Mouse (Mus musculus) myocyte (in vitro differentiated cells): ENCODE results near the gene Apaf1. TPM values are rescaled to one million over a fixed set of nuclear protein-coding genes. Genes with fewer than 3 reads are reported as not detected.

Experiments used
- H3K27me3 ChIP-seq: one replicate; pipeline ENCODE4 v1.6.1; 2011; ENCODE audit not compliant: control insufficient read depth, insufficient read depth, insufficient read length
- H3K36me3 ChIP-seq: one replicate; pipeline ENCODE4 v1.6.1; 2011; ENCODE audit not compliant: control insufficient read depth, insufficient read depth
- H3K4me2 ChIP-seq: one replicate; pipeline ENCODE4 v1.6.1; 2011; ENCODE audit warnings: low read depth, control low read depth
- H3K4me3 ChIP-seq: one replicate; pipeline ENCODE4 v1.5.1; 2011; ENCODE audit warnings: mild to moderate bottlenecking, control low read depth, moderate library complexity
- H3K79me2 ChIP-seq: one replicate; pipeline ENCODE4 v1.6.1; 2011; ENCODE audit not compliant: control insufficient read depth, insufficient read depth
- H3ac ChIP-seq: one replicate; pipeline ENCODE4 v1.6.1; 2011; ENCODE audit not compliant: control insufficient read depth, insufficient read length
- CEBPB ChIP-seq: IDR thresholded peaks from 2 replicates; pipeline ENCODE4 v1.6.1; 2011; ENCODE audit warnings: mild to moderate bottlenecking, moderate library complexity; ENCODE audit not compliant: poor library complexity, insufficient read depth, severe bottlenecking
- E2F4 ChIP-seq: IDR thresholded peaks from one replicate; pipeline ENCODE4 v1.6.1; 2011; ENCODE audit warnings: mild to moderate bottlenecking, control low read depth, moderate library complexity; ENCODE audit not compliant: insufficient read depth
- MAX ChIP-seq: IDR thresholded peaks from one replicate; pipeline ENCODE4 v1.6.1; 2011; ENCODE audit warnings: low read depth, mild to moderate bottlenecking, control low read depth
- MYOD1 ChIP-seq, 3 experiments: IDR thresholded peaks; one replicate each; pipeline ENCODE4 v1.6.1; 2011; ENCODE audit warnings: control low read depth in 2 of 3, low read depth in 2 of 3, mild to moderate bottlenecking in 2 of 3, moderate library complexity in 1 of 3; ENCODE audit not compliant: insufficient read length in 2 of 3, control insufficient read depth in 1 of 3
- MYOG ChIP-seq, 3 experiments: IDR thresholded peaks; one replicate each; pipeline ENCODE4 v1.6.1; 2011; ENCODE audit warnings: control low read depth in 2 of 3, low read depth in 2 of 3, mild to moderate bottlenecking in 2 of 3; ENCODE audit not compliant: insufficient read length in 2 of 3, control insufficient read depth in 1 of 3, insufficient read depth in 1 of 3
- POLR2A ChIP-seq: IDR thresholded peaks from one replicate; pipeline ENCODE4 v1.6.1; 2011; ENCODE audit warnings: low read depth, mild to moderate bottlenecking, control low read depth, moderate library complexity; ENCODE audit not compliant: insufficient read length
- POLR2AphosphoS2 ChIP-seq: IDR thresholded peaks from one replicate; pipeline ENCODE4 v1.6.1; 2011; ENCODE audit warnings: low read depth, control low read depth; ENCODE audit not compliant: insufficient read length
- REST ChIP-seq: IDR thresholded peaks from one replicate; pipeline ENCODE4 v1.6.1; 2011; ENCODE audit warnings: mild to moderate bottlenecking, control low read depth, moderate library complexity; ENCODE audit not compliant: insufficient read depth, insufficient read length
- SRF ChIP-seq: IDR thresholded peaks from one replicate; pipeline ENCODE4 v1.6.1; 2011; ENCODE audit warnings: low read depth; ENCODE audit not compliant: control insufficient read depth, insufficient read length
- TCF12 ChIP-seq: IDR thresholded peaks from one replicate; pipeline ENCODE4 v1.6.1; 2011; ENCODE audit warnings: mild to moderate bottlenecking, control low read depth; ENCODE audit not compliant: poor library complexity, insufficient read depth, severe bottlenecking
- TCF3 ChIP-seq: IDR thresholded peaks from one replicate; pipeline ENCODE4 v1.6.1; 2011; ENCODE audit warnings: low read depth, control low read depth; ENCODE audit not compliant: insufficient read length
- USF1 ChIP-seq: IDR thresholded peaks from one replicate; pipeline ENCODE4 v1.6.1; 2011; ENCODE audit warnings: low read depth, mild to moderate bottlenecking, control low read depth, moderate library complexity
- polyA plus RNA-seq: library from polyadenylated mRNA; unstranded; fragments of >200 nt; fragmentation: generic; extraction: Trizol; gene quantifications from one replicate; pipeline ENCODE4 v1.2.1, GENCODE M21; 2012; ENCODE audit warnings: missing spikeins

The Apaf1 gene
- polyA plus RNA-seq, 1 experiment, result 4.3 TPM

DNA sequence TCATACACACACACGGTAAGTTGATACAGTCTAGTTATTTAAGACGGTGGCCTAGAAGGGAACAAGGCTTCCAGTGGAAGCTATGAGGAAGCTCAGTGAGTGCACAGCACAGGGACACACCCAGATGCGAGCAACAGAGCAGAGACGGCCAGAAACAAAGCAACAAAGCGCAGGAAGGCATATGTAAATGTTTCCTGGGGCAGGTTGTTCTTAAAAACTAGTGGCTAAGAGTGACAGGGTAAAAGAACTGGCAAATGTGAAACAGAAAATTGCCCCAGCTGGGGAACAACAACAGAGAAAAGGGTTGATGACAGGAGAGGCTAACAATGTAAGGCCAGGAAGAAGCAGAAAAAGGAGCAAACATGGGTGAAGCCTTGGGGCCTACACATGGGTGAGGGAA lies 54.6 kb downstream of the Apaf1 start:
- H3K4me2 ChIP-seq, result no peak overlapping the region
- no peak overlapping the region for H3K4me3 ChIP-seq
- TF ChIP-seq POLR2A (no peak), MYOD1 (IDR thresholded peaks at IDR 0.05; ENCODE audit: control insufficient read depth in 1 of 3, insufficient read length in 2 of 3, low read depth in 2 of 3) (no peak), REST (no peak), POLR2AphosphoS2 (no peak), USF1 (no peak), SRF (no peak), E2F4 (no peak), CEBPB (no peak), TCF3 (no peak), MAX (no peak), MYOG (IDR thresholded peaks at IDR 0.05; ENCODE audit: control insufficient read depth in 1 of 3, insufficient read depth in 1 of 3, insufficient read length in 2 of 3, low read depth in 2 of 3) (no peak), TCF12 (no peak)
- H3K36me3 ChIP-seq, result peaks cover 7% of the 10 kb centered on the region
- H3K27me3 ChIP-seq, result no peaks in the 10 kb centered on the region
- no peaks in the 10 kb centered on the region for H3K79me2 ChIP-seq
- no peak overlapping the region for H3ac ChIP-seq

DNA sequence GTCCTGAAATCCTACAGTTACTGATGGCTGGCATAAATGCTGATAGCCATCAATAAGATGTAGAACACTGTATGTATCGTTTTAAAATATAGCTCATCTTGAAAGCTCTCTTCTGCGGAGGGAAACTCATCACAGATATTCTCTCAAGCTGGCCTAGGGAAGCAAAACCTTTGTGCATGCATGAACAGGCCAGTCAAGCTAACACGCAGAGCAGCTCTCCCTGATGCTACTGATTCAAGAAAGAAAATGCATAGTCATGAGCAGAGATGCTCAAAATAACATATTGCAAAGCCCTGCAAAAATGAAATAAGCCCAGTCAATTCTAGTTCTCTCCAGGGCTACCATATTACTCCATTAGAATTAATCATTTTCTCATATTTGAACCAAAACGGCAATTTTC lies 55.1 kb downstream of the Apaf1 start:
- Histone ChIP-seq H3K36me3 (peaks cover 7% of the 10 kb centered on the region), H3K4me2 (no peak overlapping the region), H3ac (no peak overlapping the region), H3K4me3 (no peak overlapping the region), H3K27me3 (no peaks in the 10 kb centered on the region), H3K79me2 (no peaks in the 10 kb centered on the region)
- TF ChIP-seq SRF (no peak), USF1 (no peak), TCF12 (no peak)

DNA sequence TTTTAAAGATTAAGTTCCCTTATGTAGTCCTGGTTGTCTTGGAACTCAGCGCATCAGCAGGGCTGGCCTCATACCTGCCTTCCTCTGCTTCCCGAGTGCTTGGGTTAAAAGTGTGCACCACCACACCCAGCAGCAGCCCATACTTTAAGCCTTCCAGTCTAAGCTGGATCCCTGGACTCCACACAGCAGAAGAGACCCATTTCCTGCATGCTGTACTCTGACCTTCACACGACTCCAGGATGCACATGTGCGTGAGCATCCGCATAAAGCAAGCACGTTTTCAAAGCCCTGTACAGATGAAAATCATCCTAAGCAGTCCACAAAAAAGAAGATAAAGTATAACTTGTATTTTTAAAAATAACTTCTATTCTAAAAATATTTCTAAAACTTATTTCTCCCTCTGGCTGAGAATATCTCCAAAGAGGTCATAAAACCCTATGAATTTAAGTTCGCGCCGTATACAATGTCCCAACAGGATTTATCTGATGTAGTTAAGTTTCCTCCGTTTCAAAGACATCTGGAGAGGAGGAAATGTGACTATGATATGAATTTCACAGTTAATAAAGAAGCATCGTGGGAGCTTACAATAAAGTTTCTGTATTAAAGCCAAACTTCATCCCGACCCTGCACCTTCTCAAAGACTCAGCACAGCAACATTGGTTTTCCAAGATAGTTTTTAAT lies 76.6 kb downstream of the Apaf1 start:
- Histone ChIP-seq H3ac (no peak overlapping the region), H3K79me2 (no peaks in the 10 kb centered on the region), H3K4me2 (no peak overlapping the region), H3K4me3 (no peak overlapping the region), H3K27me3 (no peaks in the 10 kb centered on the region), H3K36me3 (peaks cover 16% of the 10 kb centered on the region)
- TF ChIP-seq POLR2A, result no peak
- TF ChIP-seq REST, result no peak
- no peak for TF ChIP-seq CEBPB
- TF ChIP-seq MYOD1 (IDR thresholded peaks at IDR 0.05; ENCODE audit: control insufficient read depth in 1 of 3, insufficient read length in 2 of 3, low read depth in 2 of 3), result no peak
- no peak for TF ChIP-seq POLR2AphosphoS2
- TF ChIP-seq MYOG (IDR thresholded peaks at IDR 0.05; ENCODE audit: control insufficient read depth in 1 of 3, insufficient read depth in 1 of 3, insufficient read length in 2 of 3, low read depth in 2 of 3), result no peak
- no peak for TF ChIP-seq TCF3
- TF ChIP-seq E2F4, result no peak
- TF ChIP-seq SRF, result no peak
- TF ChIP-seq TCF12, result no peak
- TF ChIP-seq USF1, result no peak
- TF ChIP-seq MAX, result no peak

DNA sequence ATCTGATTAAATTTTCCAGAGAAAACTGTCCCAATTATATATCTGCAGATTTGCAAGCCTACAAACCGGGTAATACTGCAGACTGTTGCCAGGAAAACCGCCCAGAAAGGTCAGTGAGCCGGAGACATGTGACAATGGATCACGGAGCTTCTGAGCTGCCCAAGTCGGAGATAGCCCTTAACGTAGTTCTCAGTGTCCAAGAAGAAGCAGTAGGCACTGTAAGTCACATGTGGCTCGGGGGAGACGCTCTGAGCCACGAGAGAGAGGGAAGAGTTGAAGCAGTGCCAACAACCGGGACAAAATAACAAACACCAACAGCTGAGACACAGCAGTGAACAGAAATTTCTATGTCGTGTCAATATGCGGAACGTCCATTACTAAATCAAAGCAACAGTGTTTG lies 81.1 kb downstream of the Apaf1 start:
- no peak overlapping the region for H3K4me3 ChIP-seq

DNA sequence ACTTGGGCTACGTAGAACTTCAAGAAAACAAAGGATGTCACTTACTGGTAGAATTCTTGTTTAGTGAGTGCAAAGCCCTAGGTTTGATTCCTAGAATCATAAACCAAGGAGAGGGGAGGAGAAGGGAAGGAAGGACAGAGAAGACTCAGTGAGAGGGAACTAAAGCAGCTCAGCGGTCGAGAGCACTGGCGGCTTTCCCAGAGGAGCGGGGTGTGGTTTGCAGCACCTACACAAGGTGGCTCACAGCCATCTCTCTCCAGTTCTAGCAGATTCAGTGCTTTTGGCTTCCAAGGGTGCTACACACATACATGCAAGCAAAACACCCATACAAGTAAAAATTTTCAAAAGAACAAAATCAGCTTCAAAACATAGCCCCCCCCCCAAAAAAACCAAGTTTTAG lies 82.7 kb downstream of the Apaf1 start:
- TF ChIP-seq CEBPB, result no peak
- no peak for TF ChIP-seq REST
- TF ChIP-seq TCF12, result no peak
- TF ChIP-seq MYOD1 (IDR thresholded peaks at IDR 0.05; ENCODE audit: control insufficient read depth in 1 of 3, insufficient read length in 2 of 3, low read depth in 2 of 3), result no peak
- TF ChIP-seq SRF, result no peak
- TF ChIP-seq MYOG (IDR thresholded peaks at IDR 0.05; ENCODE audit: control insufficient read depth in 1 of 3, insufficient read depth in 1 of 3, insufficient read length in 2 of 3, low read depth in 2 of 3), result no peak
- TF ChIP-seq POLR2A, result no peak
- TF ChIP-seq TCF3, result no peak
- TF ChIP-seq POLR2AphosphoS2, result no peak
- TF ChIP-seq USF1, result no peak
- TF ChIP-seq E2F4, result no peak
- TF ChIP-seq MAX, result no peak

More for the DNA sequence above, 81.1 kb downstream of the Apaf1 start:
- TF ChIP-seq CEBPB (no peak), MYOG (IDR thresholded peaks at IDR 0.05; ENCODE audit: control insufficient read depth in 1 of 3, insufficient read depth in 1 of 3, insufficient read length in 2 of 3, low read depth in 2 of 3) (no peak), SRF (no peak), MAX (no peak), TCF12 (no peak), POLR2AphosphoS2 (no peak), USF1 (no peak), E2F4 (no peak)
- no peak overlapping the region for H3ac ChIP-seq
- H3K36me3 ChIP-seq, result peaks cover 15% of the 10 kb centered on the region
- H3K4me2 ChIP-seq, result no peak overlapping the region
- H3K27me3 ChIP-seq, result no peaks in the 10 kb centered on the region
- H3K79me2 ChIP-seq, result no peaks in the 10 kb centered on the region

More for the DNA sequence above, 82.7 kb downstream of the Apaf1 start:
- Histone ChIP-seq H3K4me3 (no peak overlapping the region), H3K36me3 (peaks cover 18% of the 10 kb centered on the region), H3ac (no peak overlapping the region), H3K27me3 (no peaks in the 10 kb centered on the region), H3K79me2 (no peaks in the 10 kb centered on the region), H3K4me2 (no peak overlapping the region)
